Mouse (Mus musculus) cerebellum, adult 2 months (tissue): ENCODE data around the gene Pnpla2. TPM values are rescaled to one million over a fixed set of nuclear protein-coding genes. Genes with fewer than 3 reads are reported as not detected.
A peak's percentile ranks its signal among the peaks of the same experiment; 100 is the strongest.

ENCODE experiments used
- DNase-seq, 2 experiments: peaks; one replicate each; pipeline ENCODE4 v3.0.0; 2021
- H3K27ac ChIP-seq: fragments of 200-500 bp; 2 replicates; pipeline ENCODE4 v1.5.1; 2012; ENCODE audit warnings: low read length, control low read depth, inconsistent platforms; ENCODE audit not compliant: insufficient read depth
- H3K27me3 ChIP-seq: fragments of 200-500 bp; 2 replicates; pipeline ENCODE4 v1.6.1; 2012; ENCODE audit warnings: inconsistent platforms, mild to moderate bottlenecking, low read length, moderate library complexity; ENCODE audit not compliant: control insufficient read depth, insufficient read depth
- H3K4me1 ChIP-seq: fragments of 200-500 bp; 2 replicates; pipeline ENCODE4 v1.6.1; 2011; ENCODE audit warnings: low read length; ENCODE audit not compliant: control insufficient read depth, insufficient read depth
- H3K4me3 ChIP-seq: fragments of 200-500 bp; replicated peaks from 2 replicates; pipeline ENCODE3; 2011; ENCODE audit warnings: mild to moderate bottlenecking, low read depth, low read length, control low read depth; ENCODE audit not compliant: insufficient read depth
- CTCF ChIP-seq: fragments of 200-500 bp; IDR thresholded peaks from 2 replicates; pipeline ENCODE4 v1.5.1; 2011; ENCODE audit warnings: low read depth, mild to moderate bottlenecking, control low read depth, low read length, moderate library complexity, borderline replicate concordance; ENCODE audit not compliant: insufficient read depth
- POLR2A ChIP-seq: fragments of 200-500 bp; IDR thresholded peaks from 2 replicates; pipeline ENCODE4 v1.6.1; 2011; ENCODE audit warnings: low read length, control low read depth, borderline replicate concordance; ENCODE audit not compliant: insufficient read depth
- WGBS: fragments of 180-500 bp; shearing (Covaris S2); methylation state at CpG from one replicate; pipeline ENCODE4 v1.1.7; 2018; 5-methylcytosine and 5-hydroxymethylcytosine counted together
- polyA plus RNA-seq: library from polyadenylated mRNA; depleted of rRNA; stranded (reverse); fragments of >200 nt; gene quantifications from 2 replicates; pipeline ENCODE4 v1.2.3, GENCODE M21; 2012

The Pnpla2 gene
- polyA plus RNA-seq, 1 experiment, result 46.8 TPM

DNA sequence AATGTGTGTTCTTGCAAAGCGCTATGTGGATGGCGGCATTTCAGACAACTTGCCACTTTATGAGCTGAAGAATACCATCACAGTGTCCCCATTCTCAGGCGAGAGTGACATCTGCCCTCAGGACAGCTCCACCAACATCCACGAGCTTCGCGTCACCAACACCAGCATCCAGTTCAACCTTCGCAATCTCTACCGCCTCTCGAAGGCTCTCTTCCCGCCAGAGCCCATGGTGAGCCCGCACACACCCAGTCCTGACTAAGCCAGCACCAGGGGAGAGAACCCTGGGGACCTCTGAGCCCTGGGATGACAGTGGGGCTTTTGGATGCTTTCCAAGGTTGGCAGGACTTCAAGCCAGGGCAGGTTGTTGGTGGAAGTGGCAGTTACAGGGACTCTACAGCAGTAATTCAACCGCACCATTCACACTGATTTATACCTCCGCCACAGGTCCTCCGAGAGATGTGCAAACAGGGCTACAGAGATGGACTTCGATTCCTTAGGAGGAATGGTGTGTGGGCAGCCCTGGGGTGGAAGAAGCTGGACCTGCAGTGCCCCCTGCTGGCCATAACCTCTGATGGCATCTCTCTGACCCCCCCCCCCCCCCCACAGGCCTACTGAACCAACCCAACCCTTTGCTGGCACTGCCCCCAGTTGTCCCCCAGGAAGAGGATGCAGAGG lies 3.1 kb downstream of the Pnpla2 start:
- TF ChIP-seq CTCF, result peak; percentile 63
- TF ChIP-seq POLR2A, result no peak
- Histone ChIP-seq H3K27me3 (no peaks in the 10 kb centered on the region), H3K27ac (peak overlapping the region; percentile 12; the same call in 1 of the 2 replicates), H3K4me3 (no peak overlapping the region), H3K4me1 (peaks cover 62% of the 10 kb centered on the region)
- DNase-seq, result peak; percentile 55 to 65
- WGBS, result 63% methylated on average over 15 of the region's 15 CpGs

DNA sequence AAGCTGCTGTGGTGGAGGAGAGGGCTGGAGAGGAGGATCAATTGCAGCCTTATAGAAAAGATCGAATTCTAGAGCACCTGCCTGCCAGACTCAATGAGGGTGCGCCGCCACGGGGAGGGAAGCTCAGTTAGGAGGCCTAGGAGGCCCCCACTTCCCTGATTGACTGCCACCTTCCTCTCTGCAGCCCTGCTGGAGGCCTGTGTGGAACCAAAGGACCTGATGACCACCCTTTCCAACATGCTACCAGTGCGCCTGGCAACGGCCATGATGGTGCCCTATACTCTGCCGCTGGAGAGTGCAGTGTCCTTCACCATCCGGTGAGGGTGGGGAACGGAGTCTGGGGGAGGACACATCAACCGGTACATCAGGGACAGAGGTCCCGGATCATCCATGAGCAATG lies 3.7 kb downstream of the Pnpla2 start:
- DNase-seq, result no peak
- H3K27me3 ChIP-seq, result no peaks in the 10 kb centered on the region
- no peak overlapping the region for H3K4me3 ChIP-seq
- 81% methylated on average over 11 of the region's 11 CpGs for WGBS
- H3K27ac ChIP-seq, result peak overlapping the region; percentile 49
- TF ChIP-seq POLR2A, result no peak
- no peak for TF ChIP-seq CTCF
- H3K4me1 ChIP-seq, result peaks cover 62% of the 10 kb centered on the region

DNA sequence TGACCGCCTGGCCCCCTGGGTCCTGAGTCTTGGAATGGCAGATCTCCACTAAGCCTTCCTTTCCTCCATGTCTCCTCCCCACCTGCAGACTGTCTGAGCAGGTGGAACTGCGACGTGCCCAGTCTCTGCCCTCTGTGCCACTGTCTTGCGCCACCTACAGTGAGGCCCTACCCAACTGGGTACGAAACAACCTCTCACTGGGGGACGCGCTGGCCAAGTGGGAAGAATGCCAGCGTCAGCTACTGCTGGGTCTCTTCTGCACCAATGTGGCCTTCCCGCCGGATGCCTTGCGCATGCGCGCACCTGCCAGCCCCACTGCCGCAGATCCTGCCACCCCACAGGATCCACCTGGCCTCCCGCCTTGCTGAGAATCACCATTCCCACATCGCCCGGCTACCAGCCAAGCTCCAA lies 4.3 kb downstream of the Pnpla2 start:
- Histone ChIP-seq H3K27ac (peak overlapping the region; percentile 49), H3K4me1 (peaks cover 62% of the 10 kb centered on the region), H3K27me3 (no peaks in the 10 kb centered on the region), H3K4me3 (no peak overlapping the region)
- TF ChIP-seq POLR2A, result no peak
- 0 out of 2 replicates have a peak, but pooled peaks have one; percentile 12 for TF ChIP-seq CTCF
- peak; percentile 82 to 84 for DNase-seq
- WGBS, result 18% methylated on average over 17 of the region's 17 CpGs

DNA sequence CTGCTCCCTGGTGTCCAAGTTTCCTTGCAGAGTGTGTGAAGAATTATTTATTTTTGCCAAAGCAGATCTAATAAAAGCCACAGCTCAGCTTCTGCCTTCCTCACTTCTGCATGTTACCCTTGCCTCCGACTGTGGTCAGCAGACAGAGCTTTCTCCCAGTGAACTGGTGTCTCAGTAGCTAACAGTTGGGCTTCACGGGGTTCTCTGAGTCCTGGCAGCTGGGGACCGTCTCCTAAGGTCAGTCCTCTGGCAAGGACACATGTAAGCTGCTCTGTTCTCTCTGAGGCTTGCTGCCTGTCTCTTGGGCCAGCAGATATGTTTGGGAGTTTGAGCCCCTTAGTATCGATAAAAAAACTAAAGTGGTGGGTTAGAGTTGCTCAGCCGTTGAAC lies 5.0 kb downstream of the Pnpla2 start:
- Histone ChIP-seq H3K4me3 (no peak overlapping the region), H3K27ac (peak overlapping the region; percentile 49; the same call in 1 of the 2 replicates), H3K27me3 (no peaks in the 10 kb centered on the region), H3K4me1 (peaks cover 58% of the 10 kb centered on the region)
- 43% methylated on average over 5 of the region's 5 CpGs for WGBS
- TF ChIP-seq POLR2A (no peak), CTCF (no peak)
- no peak for DNase-seq

DNA sequence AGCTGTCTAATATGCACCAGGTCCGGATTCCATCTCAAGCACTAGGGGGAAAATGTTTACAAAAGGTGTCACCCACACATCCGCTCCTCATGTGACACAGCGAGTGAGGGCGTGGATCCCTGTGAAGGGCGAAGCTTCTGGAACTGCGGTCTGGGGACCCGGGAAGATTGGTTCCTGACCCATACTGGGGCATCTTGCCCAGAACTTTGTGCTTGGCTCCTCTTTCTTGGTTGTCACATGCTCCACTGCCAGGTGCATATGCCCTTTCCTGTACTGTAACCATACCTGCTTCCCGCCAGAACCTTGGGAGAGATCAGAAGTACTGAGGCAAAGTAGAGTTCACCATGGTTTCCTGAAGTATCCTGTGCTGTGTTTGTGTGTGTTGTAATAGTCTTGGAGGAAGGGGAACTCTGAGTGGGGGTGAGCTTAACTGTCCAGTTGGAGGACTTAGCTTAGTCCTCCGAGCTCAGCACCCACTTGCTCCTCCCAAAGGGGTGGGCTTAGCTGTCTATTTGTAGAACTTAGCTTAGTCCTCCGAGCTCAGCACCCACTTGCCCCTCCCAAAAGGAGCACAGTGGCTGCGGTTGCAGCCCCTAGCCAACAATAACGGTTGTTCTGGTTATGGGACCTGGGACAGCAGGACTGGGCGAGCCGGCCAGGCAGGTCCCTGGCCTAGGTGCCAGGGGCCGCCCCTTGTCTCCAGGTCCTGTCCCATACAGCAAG lies 5.6 kb downstream of the Pnpla2 start, which contains the start of gene Cracr2b:
Gene Cracr2b (plus strand): TSS at position 704 of the 723 bp plus-strand sequence.
- 68% methylated on average over 15 of the region's 15 CpGs for WGBS
- H3K27ac ChIP-seq, result peak within 1 kb of the TSS; percentile 49; the same call in 1 of the 2 replicates
- DNase-seq, result peak in 1 of 2 experiments; percentile 47
- TF ChIP-seq POLR2A, result no peak
- no peak for TF ChIP-seq CTCF
- H3K27me3 ChIP-seq, result no peaks in the 10 kb centered on the region
- peak within 1 kb of the TSS; percentile 32 for H3K4me3 ChIP-seq
- peaks cover 58% of the 10 kb centered on the region for H3K4me1 ChIP-seq

DNA sequence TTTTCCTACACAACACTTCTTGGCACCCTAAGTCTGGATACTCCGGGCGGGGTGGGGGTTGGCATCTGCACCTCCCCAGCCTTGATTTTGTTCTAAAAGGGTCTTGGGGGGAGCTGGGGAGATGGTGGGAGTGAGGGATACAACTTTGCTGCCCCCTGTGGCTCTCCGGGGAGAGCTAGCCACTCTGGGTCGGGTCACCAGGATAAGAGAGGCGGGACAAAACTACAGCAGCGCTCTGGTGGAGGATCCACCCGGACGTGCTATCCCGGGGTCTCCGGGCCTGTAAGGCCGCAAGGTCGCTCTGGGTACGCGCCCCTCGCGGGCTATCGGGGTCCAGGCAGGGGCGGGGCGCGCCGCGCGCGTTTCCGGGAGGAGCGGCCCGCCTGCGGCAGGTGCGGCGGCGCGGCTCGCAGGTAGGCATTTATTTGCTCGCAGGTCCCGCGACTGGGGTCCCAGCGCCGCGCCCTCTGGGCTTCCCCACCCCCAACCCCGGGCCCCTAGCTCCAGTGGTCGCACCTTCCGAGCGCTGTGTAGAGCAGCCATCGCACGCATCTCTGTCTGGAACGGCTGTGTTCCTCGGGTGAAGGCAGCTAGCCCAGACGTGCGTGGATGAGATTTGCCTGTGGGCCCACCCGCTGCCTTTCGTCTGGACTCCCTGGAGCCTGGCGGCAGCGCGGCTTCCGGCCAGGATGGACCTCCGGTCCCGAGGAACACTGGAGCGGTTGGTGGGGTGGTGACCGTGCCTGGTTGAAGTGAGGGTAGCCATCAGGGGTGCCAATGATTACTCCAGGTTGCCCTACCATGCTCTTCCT lies 6.7 kb downstream of the Pnpla2 start:
- Histone ChIP-seq H3K4me3 (peak overlapping the region; percentile 32), H3K27ac (no peak overlapping the region), H3K27me3 (no peaks in the 10 kb centered on the region), H3K4me1 (peaks cover 53% of the 10 kb centered on the region)
- DNase-seq, result no peak
- TF ChIP-seq POLR2A (no peak), CTCF (no peak)
- WGBS, result 4% methylated on average over 53 of the region's 59 CpGs

DNA sequence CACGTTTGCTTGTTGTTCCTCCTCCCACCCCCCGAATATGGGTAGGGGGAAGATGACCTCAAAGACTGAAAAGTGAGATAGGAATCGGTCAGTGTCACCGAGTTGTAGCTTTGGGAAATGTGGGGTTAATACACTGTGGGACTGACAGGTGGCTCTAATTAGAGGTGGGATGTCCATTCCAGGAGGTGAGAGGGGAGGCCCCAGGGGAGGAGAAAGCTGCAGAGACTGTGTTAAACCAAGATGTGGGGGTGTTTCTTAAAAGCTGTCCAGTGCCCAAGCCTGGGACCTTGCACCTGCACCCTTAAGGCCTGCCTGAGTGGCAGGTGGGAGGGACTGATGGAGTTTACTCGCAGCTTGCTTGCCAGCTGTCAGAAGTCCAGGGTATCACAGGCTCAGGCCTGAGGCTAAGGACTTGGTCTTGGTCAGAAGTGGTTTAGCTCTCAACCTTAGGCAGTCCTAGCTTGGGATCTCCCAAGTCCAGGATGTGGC lies 7.4 kb downstream of the Pnpla2 start:
- TF ChIP-seq CTCF (no peak), POLR2A (no peak)
- WGBS, result 37% methylated on average over 5 of the region's 5 CpGs
- no peak for DNase-seq
- H3K4me3 ChIP-seq, result peak overlapping the region; percentile 32
- no peaks in the 10 kb centered on the region for H3K27me3 ChIP-seq
- H3K4me1 ChIP-seq, result peaks cover 50% of the 10 kb centered on the region
- no peak overlapping the region for H3K27ac ChIP-seq
